Mouse (Mus musculus) WW6 (cell line): ENCODE data around the gene Calml3.
"Not testable (repeated sequence)": the region's sequence is repeated elsewhere in the genome, so short reads cannot be mapped to it uniquely, and the experiment has no call there.

Source experiments
- DNase-seq: peaks from one replicate; pipeline ENCODE4 v3.0.0-alpha.2; 2013; ENCODE audit warnings: low read depth, low spot score

Calml3 gene

DNA sequence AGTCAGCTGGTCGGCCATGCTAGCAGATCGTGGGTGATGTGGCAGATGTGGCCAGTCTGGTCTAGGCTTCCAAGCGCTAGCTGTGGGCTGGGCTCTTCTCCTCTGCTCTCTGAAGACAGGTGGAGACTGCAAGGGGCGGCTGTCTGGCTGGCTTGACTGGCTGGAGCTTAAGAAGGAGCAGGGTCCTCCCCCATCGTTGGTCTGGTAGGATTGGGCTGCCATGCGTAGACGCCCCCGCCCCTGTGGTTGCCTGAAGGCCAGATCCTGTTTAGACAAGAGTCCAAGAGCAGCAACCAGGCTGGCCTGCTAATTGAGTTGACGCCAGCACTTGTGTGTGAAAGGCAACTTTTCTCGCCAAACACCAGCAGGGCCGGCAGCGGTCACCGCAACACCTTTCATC lies at the start of gene Calml3:
Calml3 (minus strand) TSS at position 131 of the 400 bp plus-strand sequence.
- no peak for DNase-seq

DNA sequence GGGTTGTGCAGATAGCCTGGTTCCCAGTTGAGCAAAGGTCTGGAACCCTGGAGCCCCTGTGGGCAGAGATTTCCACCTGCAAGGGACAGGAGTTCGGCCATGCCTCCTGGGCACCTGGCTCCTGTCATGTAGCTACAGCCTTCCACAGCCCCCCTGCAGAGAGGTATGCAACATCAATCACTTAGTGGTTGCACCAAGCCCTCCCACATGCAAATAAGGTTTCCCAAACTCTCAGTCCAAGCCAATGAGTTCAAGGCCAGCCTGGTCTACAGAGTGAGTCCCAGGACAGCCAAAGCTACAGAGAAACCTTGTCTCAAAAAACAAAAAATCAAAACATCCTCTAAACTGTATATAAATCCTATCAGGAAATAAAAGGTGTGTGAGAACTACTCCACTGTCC lies 46.2 kb upstream of the Calml3 start:
- no peak for DNase-seq

DNA sequence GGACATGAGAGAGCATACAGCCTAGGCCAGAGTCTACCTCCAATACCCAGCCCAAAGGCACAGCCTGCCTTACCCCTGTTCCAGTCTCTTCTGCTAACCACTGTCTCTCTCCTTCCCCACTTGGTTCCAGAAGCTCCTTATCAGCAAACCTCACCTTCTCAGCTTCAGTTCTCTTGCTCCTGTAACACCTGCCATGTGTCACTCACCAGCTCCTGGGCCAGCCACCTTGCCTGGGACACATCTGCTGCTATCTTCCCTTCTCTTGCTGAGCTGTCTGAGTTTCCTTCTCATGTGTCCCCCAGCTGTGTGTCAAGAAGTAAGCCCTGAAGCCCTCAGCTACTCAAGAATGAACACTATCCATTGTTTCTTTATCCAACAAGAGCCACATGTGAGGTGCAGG lies 36.5 kb upstream of the Calml3 start:
- DNase-seq, result not testable (repeated sequence)

DNA sequence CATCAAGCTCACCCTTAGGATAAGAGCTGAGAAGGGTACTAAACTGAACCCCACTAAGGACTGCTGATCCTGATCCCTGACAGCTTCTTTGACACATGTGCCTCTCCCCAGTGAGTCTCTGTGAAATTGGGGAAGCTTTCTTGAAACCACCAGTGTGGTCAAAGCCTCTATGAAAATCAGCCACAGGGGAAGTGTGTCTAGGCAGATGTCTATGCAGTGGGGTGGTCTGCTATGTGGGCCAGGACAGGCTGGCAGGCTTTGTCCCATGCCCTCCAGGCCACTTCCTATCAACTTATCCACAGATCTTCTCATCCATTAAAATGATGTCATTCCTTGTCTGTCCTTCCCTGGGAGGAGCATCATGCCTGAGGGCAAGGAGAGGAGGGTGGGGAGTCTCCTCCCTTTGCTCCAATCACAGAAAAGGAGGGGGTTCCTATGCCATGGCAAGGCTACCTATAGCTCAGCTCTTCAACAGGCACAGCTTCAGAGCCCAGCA lies 33.2 kb upstream of the Calml3 start, which contains the start of gene Calm4:
Calm4 (plus strand) TSS at position 446 of the 496 bp plus-strand sequence.
- not testable (repeated sequence) for DNase-seq

DNA sequence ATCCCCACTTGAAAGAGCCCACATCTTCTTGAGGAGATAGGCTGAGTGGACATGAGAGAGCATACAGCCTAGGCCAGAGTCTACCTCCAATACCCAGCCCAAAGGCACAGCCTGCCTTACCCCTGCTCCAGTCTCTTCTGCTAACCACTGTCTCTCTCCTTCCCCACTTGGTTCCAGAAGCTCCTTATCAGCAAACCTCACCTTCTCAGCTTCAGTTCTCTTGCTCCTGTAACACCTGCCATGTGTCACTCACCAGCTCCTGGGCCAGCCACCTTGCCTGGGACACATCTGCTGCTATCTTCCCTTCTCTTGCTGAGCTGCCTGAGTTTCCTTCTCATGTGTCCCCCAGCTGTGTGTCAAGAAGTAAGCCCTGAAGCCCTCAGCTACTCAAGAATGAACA lies 29.5 kb upstream of the Calml3 start:
- not testable (repeated sequence) for DNase-seq

DNA sequence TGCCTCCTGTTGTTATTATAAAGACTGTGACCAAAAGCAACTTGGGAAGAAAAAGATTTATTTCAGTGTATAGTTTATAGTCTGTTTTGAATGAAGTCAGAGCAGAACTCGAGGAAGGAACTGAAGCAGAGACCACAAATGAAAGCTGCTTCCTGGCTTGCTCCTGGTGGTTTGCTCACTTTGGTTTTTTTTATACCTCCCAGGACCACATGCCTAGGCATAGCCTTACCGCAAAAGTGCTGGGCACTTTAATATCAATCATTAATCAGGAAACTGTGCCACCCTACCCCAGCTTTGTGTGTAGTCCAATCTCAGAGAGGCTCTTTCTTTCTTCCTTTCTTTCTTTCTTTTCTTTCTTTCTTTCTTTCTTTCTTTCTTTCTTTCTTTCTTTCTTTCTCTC lies 28.3 kb upstream of the Calml3 start:
- no peak for DNase-seq

DNA sequence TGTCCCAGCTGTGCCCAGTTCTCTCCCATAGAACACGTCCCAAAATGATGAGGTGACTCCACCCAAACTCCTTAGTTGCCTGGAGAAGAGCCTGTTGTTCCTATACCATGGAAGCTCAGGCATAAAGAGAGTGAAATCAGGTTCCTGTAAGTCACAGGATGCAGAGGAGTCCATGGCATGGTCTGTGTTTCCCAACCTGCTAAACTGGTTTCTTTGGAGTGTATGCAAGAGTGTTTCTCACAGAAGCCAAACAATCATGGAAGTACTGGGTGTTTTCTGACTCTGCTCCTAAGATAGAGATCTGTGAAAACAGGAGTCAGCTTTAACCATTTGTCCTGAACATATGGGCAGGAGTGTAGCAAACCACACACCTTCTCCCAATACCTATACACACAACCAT lies 27.9 kb upstream of the Calml3 start:
- DNase-seq, result no peak

DNA sequence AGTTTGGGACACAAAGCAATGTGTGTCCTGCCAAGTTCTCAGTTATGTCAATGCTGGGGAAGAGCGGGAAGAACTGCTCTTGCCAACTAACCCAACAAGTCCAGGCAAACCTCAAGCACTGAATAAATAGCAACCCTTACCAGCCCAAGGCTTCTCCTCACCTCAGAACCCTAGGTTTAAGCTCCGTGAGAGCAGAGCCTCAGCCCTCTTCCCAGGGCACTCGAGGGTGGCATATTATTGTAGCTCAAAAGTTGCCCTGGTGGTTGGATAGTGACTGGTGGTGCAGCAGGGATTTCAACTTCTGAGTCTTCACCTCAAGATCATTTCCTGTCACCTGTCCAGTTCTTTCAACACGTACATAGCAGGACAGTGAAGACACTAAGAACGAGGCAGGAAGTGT lies 27.4 kb upstream of the Calml3 start:
- DNase-seq, result no peak

DNA sequence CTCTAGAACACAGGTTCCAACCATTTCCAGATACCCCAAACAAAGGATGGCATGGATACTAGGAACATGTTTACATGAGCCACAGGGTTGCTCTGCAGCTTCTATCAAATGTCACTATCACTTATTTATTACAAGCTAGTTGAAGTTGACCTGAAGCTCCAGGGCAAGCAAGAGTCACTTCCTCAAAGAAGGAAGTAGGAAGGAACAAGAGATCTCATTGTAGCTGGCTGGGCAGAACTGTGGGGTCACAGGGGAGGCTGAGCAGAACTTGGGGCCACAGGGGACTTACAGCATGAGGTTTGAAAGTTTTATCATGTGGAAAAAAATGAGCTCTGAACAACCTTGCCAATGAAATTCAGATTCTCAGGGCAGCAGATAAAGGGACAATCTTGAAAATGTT lies 21.6 kb upstream of the Calml3 start:
- no peak for DNase-seq

DNA sequence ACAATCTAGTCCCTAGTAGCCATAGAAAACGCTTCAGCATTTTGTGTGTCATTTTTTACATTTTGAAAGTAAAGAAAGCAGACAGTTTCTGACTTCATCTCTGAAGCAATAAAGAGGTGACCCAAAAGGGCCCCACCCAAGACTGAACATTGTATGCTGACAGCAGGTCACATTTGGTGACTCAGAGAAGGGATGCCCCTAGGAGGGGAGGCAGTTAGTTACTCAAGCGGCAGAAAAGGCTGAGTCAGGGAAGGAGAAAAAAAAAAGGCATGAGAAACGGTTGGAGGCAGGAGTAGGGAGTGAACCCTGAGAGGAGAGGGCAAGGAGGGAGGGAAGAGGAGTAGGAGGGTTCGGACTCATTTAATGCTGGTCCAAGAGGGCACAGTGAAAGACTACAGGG lies 18.0 kb upstream of the Calml3 start:
- DNase-seq, result no peak

DNA sequence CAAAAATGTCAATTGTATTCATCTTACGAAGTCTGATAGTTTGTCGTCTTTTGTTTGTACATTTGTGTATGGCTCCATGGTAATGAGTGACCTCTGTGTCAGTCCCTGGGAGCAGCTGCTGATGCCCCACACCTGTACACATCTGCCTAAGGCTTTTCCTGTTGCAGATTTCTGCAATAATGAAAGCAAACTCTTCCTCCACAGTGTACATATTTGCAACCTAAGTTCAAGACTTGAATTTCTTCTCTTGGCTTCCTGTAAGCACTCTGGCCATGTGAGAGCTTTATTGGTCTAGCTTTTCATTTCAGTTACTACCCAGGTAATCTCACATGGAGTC lies 14.6 kb upstream of the Calml3 start:
- DNase-seq, result no peak

DNA sequence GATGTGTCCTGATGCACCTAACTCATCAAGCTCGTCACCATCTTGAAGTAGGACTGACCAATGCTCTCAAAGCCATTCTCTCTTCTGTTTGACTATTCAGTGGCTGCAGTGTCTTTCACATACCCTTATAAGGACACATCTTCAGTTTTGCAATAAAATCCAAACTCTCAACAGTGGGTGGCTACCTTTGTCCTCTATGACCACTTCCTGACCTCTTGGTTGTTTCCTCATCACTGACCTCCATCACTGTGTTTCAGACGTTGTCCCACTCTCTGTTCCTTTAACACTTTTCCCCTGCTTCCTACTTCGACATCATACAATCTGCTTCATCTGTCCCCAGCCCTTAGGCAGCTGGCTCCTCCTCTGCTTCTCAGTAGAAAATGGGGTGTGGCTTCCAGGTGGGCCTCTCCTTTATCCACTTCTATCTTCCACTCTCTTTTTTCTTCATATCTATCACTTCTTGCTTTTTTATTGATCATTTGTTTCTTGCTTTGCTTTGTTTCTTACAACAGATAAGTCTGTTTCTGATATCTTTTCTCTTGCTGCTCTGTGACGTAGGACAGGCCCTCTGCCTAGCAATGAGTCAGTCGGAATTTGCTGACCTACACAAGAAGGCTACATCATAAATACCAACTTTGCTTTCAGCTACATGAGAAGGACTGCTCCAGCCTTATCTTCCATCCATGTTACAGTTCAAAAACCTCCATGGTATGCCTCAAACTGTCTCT lies 14.1 kb upstream of the Calml3 start:
- no peak for DNase-seq

DNA sequence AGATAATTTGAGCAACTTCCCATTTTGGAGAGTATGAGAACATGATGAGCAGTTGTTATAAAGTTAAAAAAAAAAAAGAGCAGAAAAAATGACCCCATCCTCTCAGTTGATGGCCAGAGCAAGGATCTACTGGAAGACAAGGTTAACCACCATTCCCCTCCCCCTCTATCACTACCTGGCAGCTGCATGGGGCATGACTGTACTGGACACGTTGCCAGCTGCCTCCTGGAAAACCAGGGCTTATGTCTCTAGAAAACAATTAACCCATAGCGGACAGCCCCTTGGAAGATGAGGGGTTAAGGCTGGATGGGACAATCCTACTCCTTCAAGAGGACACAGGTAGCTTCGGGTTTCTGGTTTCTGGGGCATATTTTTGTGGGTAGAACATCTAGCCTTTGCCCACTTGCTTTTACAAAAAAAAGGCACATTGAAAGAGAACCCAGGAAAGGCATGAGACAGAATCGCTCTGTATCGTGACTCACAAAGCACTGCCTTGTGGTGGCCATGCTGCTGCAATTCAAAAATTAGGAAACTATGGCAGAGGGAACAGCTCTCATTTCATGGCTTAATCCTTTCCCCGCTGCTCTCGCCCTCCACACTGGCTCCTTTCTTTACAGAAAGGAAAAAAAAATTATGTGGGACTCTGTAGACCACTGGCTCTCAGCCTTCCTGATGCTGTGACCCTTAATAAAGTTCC lies 3.2 kb upstream of the Calml3 start:
- DNase-seq, result no peak

DNA sequence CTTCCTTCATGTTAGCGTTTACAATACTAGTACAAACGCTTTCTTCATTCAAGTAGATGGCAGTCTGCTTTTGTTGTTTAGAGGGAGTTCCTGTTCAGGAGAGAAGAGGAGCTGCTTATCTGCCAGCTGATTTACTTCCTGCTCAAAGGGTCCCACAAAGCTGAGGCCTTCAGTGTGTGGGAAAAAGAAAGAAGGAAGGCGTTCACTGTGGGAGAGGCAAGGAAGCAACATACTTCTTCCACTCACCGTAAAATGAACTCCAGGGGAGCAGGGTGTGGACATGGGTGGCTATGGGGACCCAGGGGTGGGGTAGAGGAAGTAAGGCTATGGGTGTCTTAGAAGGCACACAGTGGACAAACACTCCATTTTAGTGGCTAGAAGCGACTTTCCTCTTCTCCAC lies 1.5 kb upstream of the Calml3 start:
- no peak for DNase-seq

DNA sequence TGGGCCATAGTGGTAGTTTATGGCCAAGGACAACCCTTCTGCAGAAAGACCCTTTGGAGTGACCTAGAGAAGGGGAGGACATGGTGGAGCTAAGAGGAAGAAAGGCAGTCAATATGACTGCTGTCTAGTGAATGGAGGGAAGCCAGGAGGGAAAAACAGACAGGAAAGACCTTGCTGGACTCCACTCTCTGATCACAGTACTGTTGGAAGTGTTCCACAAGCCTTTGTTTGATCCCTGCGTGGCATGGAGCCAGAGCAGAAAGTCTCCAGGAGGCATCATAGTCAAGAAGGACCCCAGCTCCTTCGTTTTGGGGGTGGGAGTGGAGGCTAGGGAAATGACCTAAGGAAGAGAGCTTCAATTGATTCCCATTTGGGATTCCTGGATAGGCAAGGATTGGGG lies 1.0 kb upstream of the Calml3 start:
- no peak for DNase-seq

DNA sequence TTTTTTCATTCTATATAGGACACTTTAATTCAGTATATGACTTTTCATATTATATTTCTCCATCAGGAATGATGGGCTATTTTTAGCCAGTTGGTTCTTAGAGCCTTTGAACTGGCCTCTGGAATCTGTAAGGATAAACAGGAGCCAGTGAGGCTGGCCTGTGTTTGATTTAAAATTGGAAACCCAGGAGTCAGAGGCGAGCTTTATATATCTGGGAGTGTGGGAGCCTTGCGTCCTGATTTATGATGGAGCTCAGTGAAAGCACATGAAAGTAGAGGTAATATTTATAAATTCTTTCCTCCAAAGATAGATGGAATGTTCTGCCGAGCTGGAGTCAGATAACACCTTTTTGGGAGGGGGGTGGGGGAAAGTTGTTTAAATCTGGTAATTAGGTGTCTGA lies 4.7 kb downstream of the Calml3 start:
- no peak for DNase-seq

DNA sequence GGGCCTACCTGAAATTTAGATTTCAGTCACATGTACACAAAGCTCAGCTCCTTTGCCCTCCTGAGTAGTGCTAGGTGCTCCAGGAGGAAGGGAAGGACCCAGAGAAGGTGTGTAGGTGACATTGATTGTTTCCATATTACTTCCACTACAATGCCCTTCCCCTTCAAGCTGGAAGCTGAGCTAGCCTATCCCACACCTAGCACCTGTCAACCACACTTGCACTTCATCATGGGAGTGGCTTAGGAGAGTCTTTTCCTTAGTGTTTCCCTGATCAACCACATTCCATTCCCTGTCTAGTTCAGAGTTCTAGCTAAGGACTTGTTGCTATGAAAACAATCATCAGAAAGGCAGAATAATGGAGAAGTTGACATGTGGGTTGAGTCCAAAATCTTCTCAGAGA lies 5.4 kb downstream of the Calml3 start:
- DNase-seq, result no peak

DNA sequence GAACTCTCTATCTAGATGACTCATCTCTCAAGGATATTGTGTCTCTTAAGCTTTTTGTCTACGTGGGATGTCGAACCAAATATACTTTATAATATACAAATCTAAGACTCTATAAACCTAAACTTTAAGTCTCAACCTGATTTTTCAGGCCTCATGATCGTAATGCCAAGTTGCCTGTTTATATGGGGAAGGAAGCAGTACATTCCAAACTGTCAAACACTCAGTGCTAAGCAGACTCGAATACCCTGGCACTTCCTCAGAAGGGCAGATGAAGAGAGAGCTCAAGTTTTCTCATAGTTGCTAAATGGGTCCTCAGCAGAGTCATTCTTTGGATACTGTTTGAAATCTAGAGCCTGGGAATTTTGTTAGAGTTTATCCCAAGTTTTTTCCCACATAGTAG lies 7.5 kb downstream of the Calml3 start:
- DNase-seq, result no peak

DNA sequence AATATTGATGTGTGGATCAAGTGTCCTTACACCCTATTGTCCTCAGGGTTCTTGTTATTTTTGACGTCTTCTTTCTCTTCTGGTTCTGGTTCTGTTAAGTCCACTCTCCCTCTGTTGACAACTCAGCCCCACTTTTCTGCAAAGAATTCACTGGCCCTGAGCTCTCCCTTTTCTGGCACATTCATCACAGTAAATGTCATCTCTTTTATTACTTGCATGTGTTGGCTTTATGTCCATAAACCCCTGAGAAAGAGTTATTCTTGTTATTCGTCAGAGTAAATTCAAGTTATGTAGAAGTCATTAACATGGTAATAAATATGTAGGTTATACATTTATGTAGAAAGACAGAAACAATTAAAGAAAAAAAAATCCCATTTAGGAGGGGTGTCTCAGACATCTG lies 14.6 kb downstream of the Calml3 start:
- DNase-seq, result no peak

DNA sequence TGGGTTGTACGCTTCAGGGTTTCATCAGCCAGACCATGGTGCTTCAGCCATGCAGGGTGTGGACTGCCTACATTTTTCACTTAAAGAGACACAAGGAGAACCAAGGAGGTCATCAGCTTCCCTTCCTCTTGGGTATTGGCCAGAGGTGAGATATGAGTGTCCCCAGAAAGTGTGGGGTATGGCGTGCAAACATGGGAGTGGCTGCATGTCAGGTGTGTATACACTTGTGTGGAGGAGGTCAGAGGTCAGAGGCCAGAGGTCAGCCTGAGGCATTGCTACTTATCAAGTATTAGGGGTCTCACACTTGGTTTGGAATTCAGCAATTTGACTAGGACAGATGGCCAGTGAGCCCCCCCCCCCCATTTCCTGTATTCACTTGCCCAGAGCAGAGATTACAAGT lies 15.5 kb downstream of the Calml3 start:
- DNase-seq, result no peak

DNA sequence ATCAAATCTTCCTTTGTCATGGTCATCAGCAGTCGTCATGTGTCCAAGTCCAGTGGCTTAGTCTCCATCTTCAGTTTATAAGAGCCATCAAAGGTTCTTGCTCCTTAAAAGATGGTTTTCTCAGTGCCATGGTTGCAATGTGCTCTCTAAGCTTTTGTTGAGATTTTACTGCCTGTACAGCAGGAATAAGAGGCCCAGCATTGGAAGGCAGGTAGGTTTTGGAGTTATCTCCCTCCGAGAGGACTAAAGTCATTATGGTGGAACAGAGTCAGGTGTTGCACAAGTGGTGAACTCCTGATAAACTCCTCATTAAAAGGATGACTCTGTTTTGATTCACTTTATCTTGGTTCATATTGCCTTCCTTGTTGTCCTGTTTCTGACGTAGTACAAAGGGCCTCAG lies 16.5 kb downstream of the Calml3 start:
- no peak for DNase-seq

DNA sequence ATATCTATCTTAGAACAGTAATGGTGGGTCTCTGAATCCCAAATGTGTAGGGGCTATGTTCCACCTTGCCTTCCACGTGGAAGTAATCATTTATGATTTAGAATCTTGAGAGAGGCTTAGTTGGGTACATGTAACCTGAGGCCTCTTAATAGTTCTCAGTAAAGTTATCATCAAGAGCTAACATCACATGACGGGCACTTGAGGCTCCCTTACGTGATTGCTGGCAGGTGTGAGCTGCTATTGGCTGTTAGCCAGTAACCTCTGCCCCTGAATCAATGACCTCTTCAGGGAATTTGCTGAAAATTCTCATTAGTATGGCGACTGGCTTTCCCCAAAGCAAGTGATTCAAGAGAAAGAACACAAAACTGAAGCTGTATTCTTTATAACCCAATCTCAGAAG lies 17.0 kb downstream of the Calml3 start:
- no peak for DNase-seq

DNA sequence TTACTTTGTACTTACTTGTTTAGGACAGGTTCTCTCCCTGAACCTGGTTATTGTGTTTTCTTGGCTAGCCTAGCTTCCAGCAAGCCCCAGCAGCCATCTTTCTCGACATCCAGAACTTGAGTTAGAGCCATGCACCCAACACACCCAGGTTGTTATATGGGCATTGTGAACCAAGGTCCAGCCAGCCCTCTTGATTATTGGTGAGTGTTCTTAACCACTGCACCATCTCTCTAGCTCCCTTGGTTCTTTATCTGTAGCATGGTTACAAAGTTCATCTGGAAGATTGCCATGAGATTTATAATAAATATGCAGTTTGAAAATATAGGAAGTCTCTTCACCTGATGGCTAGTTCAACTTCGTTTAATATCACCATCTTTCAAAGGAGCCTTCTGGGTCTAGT lies 20.5 kb downstream of the Calml3 start:
- no peak for DNase-seq
